Mouse (Mus musculus): ENCODE data around the gene Ndufb5. TPM values are rescaled to one million over a fixed set of nuclear protein-coding genes. Genes with fewer than 3 reads are reported as not detected.
"Not testable (repeated sequence)": the region's sequence is repeated elsewhere in the genome, so short reads cannot be mapped to it uniquely, and the experiment has no call there.

The Ndufb5 gene
- polyA plus RNA-seq, 1 experiment from 2014 or later = 256 TPM

DNA sequence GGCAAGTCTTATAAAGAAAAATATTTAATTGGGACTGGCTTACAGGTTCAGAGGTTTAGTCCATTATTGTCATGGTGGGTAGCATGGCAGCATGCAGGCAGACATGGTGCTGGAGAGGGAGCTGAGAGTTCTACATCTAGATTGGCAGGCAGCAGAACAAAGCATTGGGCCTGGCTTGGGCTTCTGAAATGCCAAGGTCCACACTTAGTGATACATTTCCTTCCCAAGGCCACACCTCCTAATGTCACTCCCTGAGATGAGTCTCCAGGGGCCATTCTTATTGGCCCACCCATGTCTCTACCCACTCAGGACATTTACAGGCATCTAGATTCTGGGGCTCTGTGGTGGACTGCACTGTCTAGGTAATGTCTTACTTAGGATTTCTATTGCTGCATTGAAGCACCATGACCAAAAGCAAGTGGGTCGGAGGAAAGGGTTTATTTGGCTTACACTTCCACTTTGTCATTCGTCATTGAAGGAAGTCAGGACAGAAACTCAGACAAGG is 5.5 kb downstream of the Ndufb5 start:
- DNase-seq (ENCODE audit: extremely low spot score, low spot score) = no peak
- Histone ChIP-seq H3K27ac (no peak overlapping the region), H3K9me3 (peaks cover 4% of the 10 kb centered on the region; the same call in 1 of the 2 replicates), H3K4me3 (no peak overlapping the region), H3K27me3 (ENCODE audit: poor library complexity, severe bottlenecking) (no peaks in the 10 kb centered on the region), H3K4me1 (peaks cover 14% of the 10 kb centered on the region), H3K36me3 (replicated peaks) (peaks cover 79% of the 10 kb centered on the region)
- 92% methylated on average over 2 of the region's 2 CpGs for WGBS

DNA sequence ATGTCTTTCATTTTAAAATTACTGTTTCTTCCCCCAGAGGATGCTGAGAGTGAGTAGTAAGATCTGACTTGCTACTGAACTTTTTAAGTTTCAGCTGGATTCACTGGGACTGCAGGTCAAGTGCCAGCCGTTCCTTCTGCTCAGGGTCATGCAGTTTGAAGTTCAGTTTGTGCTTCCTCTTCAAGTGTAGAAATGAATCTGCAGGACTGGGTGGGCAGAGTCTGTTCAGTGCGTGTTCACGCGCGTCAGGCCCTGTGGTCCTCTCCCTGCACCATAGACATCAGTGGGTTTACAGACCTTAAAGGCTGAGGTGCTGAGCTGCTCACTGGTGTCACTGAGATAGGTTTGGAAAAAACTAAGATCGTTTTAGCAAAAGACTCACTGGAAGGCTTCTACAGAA is 8.2 kb downstream of the Ndufb5 start:
- no peak for DNase-seq (ENCODE audit: extremely low spot score, low spot score)
- Histone ChIP-seq H3K9me3 (peaks cover 4% of the 10 kb centered on the region; the same call in 1 of the 2 replicates), H3K4me3 (no peak overlapping the region), H3K4me1 (no peaks in the 10 kb centered on the region), H3K27me3 (ENCODE audit: poor library complexity, severe bottlenecking) (no peaks in the 10 kb centered on the region), H3K36me3 (replicated peaks) (peaks cover 94% of the 10 kb centered on the region), H3K27ac (no peak overlapping the region)
- WGBS = 96% methylated on average over 6 of the region's 6 CpGs

DNA sequence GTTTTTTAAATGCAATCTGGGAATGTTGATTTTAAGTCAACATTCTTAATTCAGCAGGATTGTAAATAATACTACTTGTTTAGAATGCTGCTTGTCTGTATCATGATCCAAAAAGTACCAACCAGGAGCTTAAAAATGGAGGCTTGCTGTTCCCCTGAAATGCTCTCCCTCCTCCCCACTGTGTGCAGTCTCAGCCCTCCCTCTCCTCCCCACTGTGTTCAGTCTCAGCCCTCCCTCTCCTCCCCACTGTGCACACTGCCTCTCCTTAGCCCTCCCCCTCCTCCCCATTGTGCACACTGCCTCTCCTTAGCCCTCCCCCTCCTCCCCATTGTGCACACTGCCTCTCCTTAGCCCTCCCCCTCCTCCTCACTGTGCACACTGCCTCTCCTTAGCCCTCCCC is 8.6 kb downstream of the Ndufb5 start:
- peaks cover 95% of the 10 kb centered on the region for H3K36me3 ChIP-seq (replicated peaks)
- not testable (repeated sequence) for H3K4me1 ChIP-seq; H3K9me3 ChIP-seq; DNase-seq (ENCODE audit: extremely low spot score, low spot score); H3K27me3 ChIP-seq (ENCODE audit: poor library complexity, severe bottlenecking); H3K27ac ChIP-seq; H3K4me3 ChIP-seq

DNA sequence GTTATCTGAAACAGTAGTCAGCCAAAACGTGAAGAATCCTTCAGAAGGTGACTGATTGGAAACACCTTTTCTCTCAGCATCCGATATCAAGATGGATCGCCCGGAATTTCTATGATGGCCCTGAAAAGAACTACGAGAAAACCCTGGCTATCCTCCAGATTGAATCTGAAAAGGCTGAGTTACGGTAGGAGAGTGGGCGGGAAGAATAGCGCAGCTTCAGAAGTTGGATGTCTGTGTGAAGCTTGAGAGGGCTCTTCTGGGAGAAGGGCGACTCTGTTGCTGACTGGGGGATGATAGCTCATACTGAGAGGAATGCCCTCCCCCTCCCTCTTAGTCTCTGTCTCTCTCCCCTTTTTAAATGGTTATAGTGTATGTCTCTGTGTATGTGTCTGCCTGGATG is 11.6 kb downstream of the Ndufb5 start:
- no peaks in the 10 kb centered on the region for H3K4me1 ChIP-seq
- H3K27me3 ChIP-seq (ENCODE audit: poor library complexity, severe bottlenecking) = no peaks in the 10 kb centered on the region
- H3K9me3 ChIP-seq = peaks cover 4% of the 10 kb centered on the region; the same call in 1 of the 2 replicates
- peak; percentile 2 for DNase-seq (ENCODE audit: extremely low spot score, low spot score)
- WGBS = 93% methylated on average over 9 of the region's 9 CpGs
- H3K4me3 ChIP-seq = no peak overlapping the region
- peaks cover 99% of the 10 kb centered on the region for H3K36me3 ChIP-seq (replicated peaks)
- no peak overlapping the region for H3K27ac ChIP-seq

DNA sequence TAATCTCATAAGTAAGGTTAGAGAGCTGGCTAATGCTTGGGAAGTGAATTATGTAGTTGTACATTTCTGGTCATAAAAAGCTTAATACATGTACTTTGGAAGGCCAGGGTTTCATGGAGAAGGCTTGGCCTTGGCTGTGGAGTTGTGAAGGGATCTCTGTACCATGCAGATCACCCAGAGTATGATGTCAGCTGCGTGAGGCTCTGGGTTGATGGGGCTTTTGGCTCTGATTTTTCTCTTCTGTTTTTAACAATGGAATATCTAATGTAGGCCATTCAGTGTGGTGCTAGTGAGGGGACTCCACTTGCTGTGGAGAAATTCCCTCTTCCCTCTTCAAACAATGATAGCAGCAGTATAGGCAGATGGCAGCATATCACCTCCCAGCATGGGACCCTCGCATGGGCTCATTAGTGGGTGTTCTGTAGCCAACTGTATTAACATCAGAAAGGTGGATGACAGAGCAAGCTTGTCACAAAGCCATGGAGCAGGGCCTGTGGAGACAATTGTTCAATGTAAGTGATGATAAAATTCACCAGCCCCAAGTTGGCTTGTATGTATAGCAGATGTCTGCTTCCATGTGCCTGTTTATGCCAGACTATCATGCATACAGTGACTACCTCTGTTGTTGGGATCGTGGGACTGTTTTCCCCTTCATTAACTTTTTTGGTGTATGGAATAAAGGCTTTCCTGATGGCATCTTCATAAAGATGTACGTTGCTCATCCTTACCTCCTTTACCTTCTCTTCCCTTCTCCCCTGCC is 13.2 kb downstream of the Ndufb5 start:
- WGBS = 91% methylated on average over 4 of the region's 4 CpGs
- Histone ChIP-seq H3K27ac (no peak overlapping the region), H3K4me3 (no peak overlapping the region), H3K27me3 (ENCODE audit: poor library complexity, severe bottlenecking) (no peaks in the 10 kb centered on the region), H3K9me3 (peaks cover 4% of the 10 kb centered on the region; the same call in 1 of the 2 replicates), H3K36me3 (replicated peaks) (peaks cover 98% of the 10 kb centered on the region), H3K4me1 (no peaks in the 10 kb centered on the region)
- peak; percentile 10 for DNase-seq (ENCODE audit: extremely low spot score, low spot score)

DNA sequence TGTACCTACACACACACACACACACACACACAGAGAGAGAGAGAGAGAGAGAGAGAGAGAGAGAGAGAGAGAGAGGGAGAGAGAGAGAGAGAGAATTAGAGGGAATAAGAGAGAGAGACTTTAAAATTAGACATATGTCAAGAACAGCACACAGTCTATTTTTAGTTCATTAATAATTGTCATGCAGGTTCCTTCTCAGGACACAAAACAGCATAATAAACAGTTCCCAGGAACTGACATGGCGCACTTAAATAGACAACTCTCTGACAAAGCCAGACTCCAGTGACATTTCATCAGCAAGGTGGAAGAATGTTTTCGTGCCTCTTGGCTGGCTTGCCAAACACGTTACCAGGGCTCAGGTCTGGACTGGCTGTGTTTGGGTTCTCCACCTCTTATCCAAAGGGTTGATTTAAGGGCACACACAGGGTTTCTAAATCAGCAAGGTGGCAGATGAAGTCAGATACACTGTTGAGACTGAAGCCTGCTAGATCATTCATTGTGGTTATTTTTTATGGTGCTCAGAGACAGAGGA is 17.7 kb downstream of the Ndufb5 start:
- DNase-seq (ENCODE audit: extremely low spot score, low spot score) = no peak
- H3K4me3 ChIP-seq = no peak overlapping the region
- peaks cover 60% of the 10 kb centered on the region for H3K36me3 ChIP-seq (replicated peaks)
- H3K27me3 ChIP-seq (ENCODE audit: poor library complexity, severe bottlenecking) = no peaks in the 10 kb centered on the region
- H3K4me1 ChIP-seq = no peaks in the 10 kb centered on the region
- H3K27ac ChIP-seq = no peak overlapping the region
- whole genome bisulfite sequencing = 86% methylated on average over 3 of the region's 3 CpGs
- H3K9me3 ChIP-seq = no peaks in the 10 kb centered on the region

DNA sequence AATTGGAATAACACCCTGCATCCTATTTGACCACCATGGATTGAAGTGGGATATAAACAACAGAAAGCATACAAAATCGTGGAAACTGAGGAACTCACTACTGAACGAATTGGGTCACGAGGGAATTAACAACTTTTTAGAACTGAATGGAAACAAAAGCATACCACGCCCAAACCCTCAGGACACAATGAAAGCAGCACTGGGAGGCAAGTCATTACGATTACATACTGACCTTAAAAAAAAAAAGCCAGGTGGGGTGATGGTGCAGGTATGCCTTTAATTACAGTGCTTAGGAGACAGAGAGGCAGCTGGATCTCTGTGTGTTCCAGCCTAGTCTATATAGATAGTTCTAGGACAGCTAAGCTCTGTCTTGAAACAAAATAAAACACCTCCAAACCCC is 22.4 kb downstream of the Ndufb5 start:
- no peak for DNase-seq (ENCODE audit: extremely low spot score, low spot score)
- Histone ChIP-seq H3K9me3 (no peaks in the 10 kb centered on the region), H3K27me3 (ENCODE audit: poor library complexity, severe bottlenecking) (no peaks in the 10 kb centered on the region), H3K4me3 (no peak overlapping the region), H3K4me1 (no peaks in the 10 kb centered on the region), H3K27ac (no peak overlapping the region), H3K36me3 (replicated peaks) (peaks cover 13% of the 10 kb centered on the region)
- WGBS = 69% methylated on average over 5 of the region's 5 CpGs

DNA sequence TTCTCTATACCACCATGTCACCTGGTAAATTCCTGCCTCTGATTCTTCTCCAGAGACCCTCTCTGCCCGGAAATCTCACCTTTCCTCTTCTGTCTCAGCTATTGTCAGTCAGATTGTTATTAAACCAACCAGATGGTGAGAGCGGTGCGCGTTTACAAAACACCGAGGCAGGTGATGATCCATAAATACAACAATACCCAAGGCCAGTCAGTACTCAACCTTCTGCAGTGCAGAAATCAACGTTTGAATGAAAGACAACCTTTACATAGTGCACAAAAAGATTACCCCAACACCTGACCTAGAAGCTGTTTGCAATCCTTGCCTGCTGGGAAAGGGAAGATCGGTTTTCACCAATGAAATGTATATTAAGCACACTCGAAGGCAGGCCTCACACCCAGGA is 26.2 kb downstream of the Ndufb5 start:
- H3K9me3 ChIP-seq = no peaks in the 10 kb centered on the region
- no peak for DNase-seq (ENCODE audit: extremely low spot score, low spot score)
- no peak overlapping the region for H3K4me3 ChIP-seq
- 62% methylated on average over 8 of the region's 8 CpGs for WGBS
- no peaks in the 10 kb centered on the region for H3K36me3 ChIP-seq (replicated peaks)
- H3K4me1 ChIP-seq = no peaks in the 10 kb centered on the region
- no peaks in the 10 kb centered on the region for H3K27me3 ChIP-seq (ENCODE audit: poor library complexity, severe bottlenecking)
- H3K27ac ChIP-seq = no peak overlapping the region

DNA sequence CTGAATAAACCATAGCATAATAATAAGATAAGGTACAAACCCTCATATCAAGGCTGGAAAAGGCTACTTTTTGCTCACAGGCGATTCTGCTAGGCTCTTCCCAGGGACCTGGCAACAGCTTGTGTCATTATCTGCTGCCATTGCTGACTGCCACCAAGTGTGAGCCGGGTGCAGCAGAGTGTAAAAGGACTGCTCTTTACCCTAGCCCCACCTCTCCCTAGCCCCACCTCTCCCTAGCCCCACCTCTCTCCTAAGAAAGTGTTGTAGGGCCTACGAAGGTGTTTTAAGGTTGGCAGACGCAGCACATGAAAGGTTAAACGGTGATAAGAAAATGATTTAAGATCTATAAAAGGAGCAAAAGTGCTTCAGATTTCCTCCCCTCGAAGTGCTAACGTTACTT is 27.1 kb downstream of the Ndufb5 start:
- Histone ChIP-seq H3K9me3 (no peaks in the 10 kb centered on the region), H3K27me3 (ENCODE audit: poor library complexity, severe bottlenecking) (no peaks in the 10 kb centered on the region), H3K27ac (no peak overlapping the region), H3K36me3 (replicated peaks) (no peaks in the 10 kb centered on the region), H3K4me1 (no peaks in the 10 kb centered on the region), H3K4me3 (no peak overlapping the region)
- DNase-seq (ENCODE audit: extremely low spot score, low spot score) = no peak
- 51% methylated on average over 7 of the region's 7 CpGs for WGBS

DNA sequence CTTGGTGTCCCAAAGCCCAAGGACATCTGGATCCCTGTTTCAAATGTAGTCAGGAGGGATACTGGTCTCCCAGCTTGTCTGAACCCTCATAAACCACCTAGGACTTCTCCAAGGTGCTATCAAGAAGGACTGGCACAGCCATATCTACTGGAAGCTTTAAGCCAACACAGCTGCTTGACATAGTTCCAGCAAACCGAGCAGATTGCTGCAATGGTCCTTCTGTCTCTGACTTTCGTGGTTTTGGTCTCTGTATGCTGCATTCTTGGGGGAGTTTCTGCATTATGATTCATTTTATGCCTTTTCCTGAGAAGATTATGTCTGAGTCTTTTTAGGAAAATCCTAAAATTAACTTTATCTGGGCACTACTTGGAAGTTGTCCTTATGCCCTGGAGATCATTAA is 34.0 kb downstream of the Ndufb5 start:
- no peak for DNase-seq (ENCODE audit: extremely low spot score, low spot score)
- Histone ChIP-seq H3K4me1 (no peaks in the 10 kb centered on the region), H3K9me3 (no peaks in the 10 kb centered on the region), H3K27ac (no peak overlapping the region), H3K27me3 (ENCODE audit: poor library complexity, severe bottlenecking) (no peaks in the 10 kb centered on the region), H3K4me3 (no peak overlapping the region), H3K36me3 (replicated peaks) (no peaks in the 10 kb centered on the region)
- WGBS = 89% methylated on average over 2 of the region's 2 CpGs

Other genes starting within 250 kb of the Ndufb5 start
- 0.16 TPM in 1 of 2 replicates, not detected in the other for gene Kcnmb3, start 244.8 kb upstream of the Ndufb5 start, polyA plus RNA-seq (2016; fragmentation: Nextera tagmentation; extraction: Ambion mirVana)
- 45.2 and 46.5 TPM in 2 replicates for gene Zfp639, start 226.7 kb upstream of the Ndufb5 start, polyA plus RNA-seq (2016; fragmentation: Nextera tagmentation; extraction: Ambion mirVana)
- 27.2 and 29.6 TPM in 2 replicates for gene Mfn1, start 207.5 kb upstream of the Ndufb5 start, polyA plus RNA-seq (2016; fragmentation: Nextera tagmentation; extraction: Ambion mirVana)
- 36.7 and 38.4 TPM in 2 replicates for gene Gnb4, start 120.4 kb upstream of the Ndufb5 start, polyA plus RNA-seq (2016; fragmentation: Nextera tagmentation; extraction: Ambion mirVana)
- 286 and 289 TPM in 2 replicates for gene Actl6a, start 30.7 kb upstream of the Ndufb5 start, polyA plus RNA-seq (2016; fragmentation: Nextera tagmentation; extraction: Ambion mirVana)
- 35.4 and 39.7 TPM in 2 replicates for gene Mrpl47, start 615 bp downstream of the Ndufb5 start, polyA plus RNA-seq (2016; fragmentation: Nextera tagmentation; extraction: Ambion mirVana)
- gene Usp13, start 80.6 kb downstream of the Ndufb5 start, polyA plus RNA-seq (2016; fragmentation: Nextera tagmentation; extraction: Ambion mirVana) = 5.8 and 7.5 TPM in 2 replicates